Mouse (Mus musculus) testis, postnatal 14 days (tissue): ENCODE data around the gene Dnttip2.

Experiments used
- DNase-seq: peaks from one replicate; pipeline ENCODE4 v3.0.0; 2021; ENCODE audit warnings: low spot score

Gene Dnttip2

DNA sequence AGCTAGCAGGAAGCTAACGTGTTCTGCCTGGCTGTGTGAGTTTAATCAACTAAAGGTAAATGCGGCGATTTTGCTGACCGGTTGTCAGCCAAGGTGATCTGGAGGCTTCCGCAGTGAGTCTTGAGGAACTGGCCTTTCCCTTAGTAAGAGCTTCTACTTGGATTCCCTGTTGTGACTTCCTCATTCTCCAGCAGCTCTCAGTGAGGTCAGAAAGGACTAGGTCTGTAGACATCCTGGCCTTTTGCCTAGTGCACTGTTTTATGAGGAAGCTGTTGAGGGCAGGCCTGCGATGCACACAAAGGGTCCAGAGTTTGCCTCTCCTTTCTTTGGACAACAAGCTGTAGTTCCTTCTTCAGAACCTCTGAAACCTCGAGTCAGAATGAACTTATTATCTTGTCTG, 16.5 kb downstream of the Dnttip2 start:
- no peak for DNase-seq

DNA sequence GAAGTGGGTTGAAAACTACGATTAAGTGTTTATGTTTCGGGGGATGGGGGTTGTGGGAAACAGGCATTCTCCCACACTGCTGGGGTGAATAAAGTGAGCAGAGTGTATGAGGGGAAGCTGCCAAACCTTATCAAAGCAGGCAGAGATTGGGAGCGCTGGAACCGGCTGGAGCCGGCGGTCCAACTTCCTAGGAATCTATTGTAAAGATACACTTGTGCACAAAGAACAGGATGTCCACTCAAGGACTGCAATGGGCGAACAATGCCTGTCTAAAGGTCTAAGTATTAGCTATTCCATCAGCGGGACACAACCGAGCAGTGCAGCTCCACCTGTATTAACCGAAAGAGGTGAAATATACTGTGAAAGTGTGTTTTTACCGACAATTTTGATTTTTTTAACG, 17.6 kb downstream of the Dnttip2 start:
- peak; percentile 74 for DNase-seq

DNA sequence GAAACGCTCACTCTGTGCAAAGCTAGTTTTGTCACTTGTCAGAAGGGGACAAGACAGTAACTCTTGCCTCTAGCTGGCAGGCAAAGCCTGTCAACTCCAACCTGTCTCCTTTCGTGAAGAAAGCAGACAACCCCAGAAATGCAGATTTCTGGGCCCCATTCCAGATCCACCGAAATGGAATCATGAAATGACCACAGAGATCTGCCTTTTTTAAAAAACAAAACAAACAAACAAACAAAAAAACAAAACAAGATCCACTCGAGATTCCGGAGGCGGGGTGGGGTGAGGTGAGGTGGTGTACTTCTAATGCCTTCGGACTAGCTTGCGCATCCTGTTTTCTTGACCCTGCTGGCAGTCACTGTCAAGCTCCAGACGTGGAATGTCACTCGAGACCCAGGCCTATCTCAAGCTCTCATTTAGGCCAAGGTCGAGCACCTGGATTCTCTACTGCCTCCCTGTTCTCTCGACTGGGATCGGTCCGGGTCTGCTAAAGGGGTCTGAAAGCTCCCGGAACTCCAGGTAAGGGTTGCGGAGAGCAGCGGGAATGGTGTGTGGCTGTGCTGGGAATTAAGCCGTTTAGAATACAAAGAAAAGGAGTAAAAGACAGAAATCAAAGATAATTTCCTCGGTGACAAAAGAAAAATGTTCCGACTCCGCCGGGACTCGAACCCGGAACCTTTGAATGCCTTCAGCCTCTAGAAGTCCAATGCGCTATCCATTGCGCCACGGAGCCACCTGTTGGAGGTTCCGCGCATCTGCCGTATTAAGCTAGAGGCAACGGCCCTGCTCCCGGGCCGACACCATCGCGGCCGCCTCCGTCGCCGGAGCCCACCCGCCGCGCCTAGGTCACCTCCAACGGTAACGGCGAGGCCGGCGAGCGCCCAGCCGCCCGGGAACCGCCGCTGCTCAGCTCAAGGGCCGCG, 18.4 kb downstream of the Dnttip2 start:
- peak; percentile 87 for DNase-seq

DNA sequence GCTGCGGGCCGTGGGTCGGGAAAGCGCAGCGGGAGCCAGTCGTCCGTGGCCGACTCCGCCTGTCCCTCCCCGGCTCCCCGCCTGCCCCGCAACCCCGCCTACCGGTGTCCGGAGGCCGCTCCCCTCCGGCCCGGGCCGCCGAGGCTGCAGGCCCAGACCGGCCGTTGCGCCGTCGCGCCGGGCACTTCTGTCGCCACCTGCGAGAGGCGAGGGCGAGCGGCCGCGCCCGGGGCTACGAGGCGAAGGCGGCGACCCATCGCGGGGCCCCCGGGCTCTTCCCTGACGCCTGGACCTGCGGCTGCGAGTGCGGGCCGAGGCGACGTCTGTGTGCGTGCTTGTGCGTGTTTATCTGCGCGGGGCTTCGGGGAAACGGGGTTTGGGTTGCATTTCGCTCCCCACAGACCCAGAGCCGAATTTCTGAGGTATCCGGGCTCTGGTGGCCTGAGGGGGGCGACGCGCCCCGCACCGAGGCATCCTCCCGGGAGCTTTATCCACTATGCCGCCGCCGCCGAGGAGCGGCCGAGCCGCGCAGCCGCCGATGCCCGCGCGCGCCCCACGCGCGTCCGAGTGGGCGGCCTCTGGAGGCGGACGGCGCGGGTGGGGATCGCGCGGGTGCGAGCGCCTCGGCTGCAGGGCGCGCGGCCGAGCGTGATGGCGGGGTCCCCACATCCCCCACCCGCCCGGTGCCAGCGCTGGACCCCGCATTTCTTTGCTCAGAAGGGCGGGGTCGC, 19.2 kb downstream of the Dnttip2 start:
- DNase-seq = peak; percentile 85

DNA sequence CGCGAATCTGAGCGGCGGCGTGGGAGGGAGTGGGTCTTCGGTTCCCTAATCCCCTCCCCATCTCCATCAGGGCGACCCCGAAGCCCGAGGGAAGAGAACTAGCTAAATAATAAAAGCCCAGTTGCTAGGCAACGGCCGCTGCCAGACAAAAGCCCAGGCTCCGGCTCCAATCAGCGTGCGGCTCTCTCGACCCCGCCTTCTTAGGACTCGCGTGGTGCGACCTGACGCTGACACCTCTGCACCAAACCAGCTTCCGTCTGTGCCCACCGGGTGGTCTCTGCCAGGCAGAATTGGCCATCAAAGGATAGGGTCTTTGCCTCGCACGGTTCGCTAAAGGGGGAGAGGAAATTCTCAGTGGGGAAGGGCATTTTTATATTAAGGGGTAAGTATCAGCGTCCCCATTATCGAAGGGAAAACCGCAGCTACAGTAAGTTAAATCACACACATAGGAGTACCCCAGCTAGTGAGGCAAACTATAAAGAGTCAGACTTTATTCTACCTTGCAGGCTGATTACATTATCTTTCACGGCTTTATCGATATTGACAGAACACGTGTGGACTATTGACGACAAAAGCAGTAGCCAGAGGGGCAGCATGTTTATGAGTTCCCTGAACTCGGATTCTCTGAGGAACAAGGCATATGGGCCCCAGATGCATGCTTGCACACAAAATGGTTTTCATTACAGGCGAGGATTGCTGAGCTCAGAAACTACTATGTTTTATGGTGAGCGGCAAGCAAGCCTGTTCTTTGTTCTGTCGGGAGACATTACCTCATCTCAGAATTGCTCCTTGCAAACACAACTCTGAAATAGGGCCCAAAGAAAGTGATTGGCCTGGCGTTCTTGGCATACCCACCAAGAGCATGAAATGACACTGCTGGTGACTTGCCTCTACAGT, 20.0 kb downstream of the Dnttip2 start, which contains the start of gene Bcar3:
Gene Bcar3 (plus strand): TSS at position 183 of the 897 bp plus-strand sequence.
- DNase-seq = peak; percentile 95

DNA sequence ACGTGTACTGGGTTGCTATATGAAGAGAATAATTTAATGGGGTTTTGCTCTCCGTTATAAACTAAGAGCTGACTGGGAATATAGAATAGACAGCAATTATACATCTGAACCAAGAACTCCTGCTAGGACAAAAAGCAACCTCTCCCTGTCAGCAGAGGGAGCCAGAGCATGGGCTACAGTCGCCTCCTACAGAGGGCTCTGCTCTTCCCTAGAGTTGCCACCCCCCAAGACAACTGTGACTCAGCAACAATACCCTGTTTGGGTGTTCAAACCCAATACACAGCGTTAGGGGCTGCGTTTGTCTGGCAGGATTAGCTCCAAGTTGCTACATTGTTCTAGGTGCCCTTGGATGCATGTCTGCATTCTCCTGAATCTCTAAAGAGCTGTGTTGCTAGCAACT, 21.3 kb downstream of the Dnttip2 start:
- DNase-seq = peak; percentile 38

DNA sequence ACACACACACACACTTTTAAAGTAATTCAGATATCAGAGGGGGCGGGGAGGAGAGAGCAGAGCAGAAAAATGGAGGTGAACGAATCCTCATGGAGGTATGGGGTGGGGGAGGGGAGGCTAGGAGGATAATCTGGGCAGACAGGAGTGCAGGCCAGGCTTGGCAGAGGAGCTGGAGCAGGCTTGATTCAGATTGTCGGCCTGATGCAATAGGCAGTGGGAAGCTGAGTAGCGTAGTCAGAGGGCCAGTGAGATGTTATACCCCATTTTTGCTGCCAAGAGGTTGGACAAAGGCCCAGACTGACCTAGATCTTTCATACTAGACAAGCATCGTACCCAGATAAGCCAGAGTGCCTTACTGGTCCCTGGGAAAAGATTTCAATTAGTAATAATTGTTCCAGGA, 22.8 kb downstream of the Dnttip2 start:
- peak; percentile 37 for DNase-seq

DNA sequence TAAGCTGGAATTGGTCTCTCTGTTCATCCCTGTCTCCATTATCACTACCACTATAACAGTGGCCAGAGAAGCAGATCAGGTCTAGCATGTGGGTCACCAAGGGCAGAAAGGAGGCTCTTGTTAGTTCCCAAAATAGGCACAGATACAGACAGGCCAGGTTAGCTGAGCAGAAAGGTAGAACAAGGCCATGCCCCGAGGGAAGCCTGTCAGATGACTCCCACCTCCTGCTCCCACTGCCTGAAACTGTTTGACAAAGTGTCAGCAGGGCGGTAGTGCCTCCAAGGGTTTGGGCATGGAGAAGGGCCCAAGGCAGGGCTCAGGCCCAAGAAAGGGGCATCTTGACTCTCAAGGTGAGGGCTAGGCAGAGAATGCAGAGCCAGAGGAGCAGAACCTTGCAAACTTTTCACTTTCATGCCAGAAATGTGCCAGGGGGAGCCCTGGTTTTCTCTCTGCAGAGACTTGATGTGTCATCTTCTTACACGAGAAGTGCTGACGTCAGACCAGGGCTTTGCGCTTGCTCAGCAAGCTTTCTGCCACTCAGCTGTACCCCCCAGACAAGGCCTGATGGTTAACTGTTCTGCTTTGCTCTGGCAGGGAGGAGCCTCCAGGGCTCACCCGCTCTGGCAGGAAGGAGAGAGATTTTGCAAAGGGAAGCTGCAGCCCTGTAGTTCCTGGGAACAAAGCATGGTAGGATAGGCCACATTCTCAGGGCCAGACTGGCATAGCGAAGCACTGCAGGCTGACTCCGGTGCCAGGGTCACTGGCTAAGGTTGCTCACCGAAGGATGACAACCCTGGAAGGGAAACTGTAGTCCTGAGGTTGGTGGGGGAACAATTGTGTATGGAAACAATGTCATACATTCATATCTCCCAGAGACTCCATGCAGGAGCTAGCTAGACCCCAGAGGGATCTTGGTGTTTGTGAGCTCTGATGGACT, 27.1 kb downstream of the Dnttip2 start:
- peak; percentile 30 for DNase-seq

DNA sequence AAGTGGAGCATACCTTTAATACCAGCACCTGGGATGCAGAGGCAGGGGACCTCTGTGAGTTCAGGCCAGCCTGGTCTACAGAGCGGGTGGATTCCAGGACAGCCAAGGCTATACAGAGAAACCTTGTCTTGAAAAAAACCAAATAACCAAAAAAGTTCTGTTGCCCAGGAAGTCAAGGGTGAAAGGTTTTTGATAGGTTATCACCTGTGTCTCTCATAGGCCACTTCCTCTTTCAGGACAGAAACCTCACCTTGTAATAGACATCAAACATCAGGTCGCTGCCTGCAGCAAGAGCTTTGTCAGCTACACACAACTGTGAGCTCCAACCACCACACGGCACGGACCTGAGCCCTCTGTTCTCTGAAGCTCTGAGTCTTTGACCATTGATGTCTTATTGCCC, 30.4 kb downstream of the Dnttip2 start:
- no peak for DNase-seq

DNA sequence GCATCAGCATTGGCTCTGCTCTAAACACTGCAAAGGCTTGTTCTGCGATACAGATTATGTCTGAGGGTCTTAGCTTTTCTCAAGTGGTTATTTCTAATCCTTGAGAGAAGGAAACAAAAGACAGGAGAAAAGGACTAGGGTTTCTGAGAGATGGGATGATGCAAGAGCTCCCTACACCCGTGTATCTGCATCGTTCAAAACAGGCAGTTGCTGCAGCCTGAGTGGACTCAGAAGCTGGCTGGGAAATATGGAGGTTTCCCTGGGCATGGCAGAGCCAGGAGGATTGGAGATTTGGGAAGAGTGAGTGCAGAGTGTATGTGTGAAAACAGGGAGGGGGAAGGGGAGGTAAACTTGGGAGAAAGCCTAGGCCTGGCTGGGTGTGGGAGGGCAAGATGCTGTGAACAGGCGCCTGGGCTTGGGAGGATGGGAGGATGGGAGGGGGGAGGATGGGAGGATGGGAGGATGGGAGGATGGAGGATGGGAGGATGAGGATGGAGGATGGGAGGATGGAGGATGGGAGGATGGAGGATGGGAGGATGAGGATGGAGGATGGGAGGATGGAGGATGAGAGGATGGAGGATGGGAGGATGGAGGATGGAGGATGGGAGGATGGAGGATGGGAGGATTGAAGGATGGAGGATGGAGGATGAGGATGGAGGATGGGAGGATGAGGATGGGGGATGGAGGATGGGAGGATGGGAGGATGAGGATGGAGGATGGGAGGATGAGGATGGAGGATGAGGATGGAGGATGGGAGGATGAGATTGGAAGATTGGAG, 33.9 kb downstream of the Dnttip2 start:
- DNase-seq = no peak

DNA sequence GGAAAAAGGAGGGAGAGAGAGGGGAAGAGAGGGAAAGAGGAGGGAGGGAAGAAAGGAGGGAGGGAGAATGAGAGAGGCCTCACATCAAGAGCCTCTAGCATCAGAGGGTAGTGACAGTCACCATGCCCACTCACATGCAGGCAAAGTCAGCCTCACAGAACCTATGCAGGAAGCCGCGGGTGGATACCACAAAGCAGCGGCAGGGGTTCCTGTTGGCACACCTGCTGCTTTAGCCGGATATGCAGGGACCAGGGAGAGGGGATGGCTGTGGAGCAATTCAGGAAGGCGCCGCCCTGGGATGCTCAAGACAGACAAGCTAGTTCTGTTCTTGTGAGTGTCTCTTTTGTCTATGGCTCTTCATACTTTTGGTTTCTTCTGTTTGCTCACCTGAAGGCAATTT, 34.8 kb downstream of the Dnttip2 start:
- no peak for DNase-seq

DNA sequence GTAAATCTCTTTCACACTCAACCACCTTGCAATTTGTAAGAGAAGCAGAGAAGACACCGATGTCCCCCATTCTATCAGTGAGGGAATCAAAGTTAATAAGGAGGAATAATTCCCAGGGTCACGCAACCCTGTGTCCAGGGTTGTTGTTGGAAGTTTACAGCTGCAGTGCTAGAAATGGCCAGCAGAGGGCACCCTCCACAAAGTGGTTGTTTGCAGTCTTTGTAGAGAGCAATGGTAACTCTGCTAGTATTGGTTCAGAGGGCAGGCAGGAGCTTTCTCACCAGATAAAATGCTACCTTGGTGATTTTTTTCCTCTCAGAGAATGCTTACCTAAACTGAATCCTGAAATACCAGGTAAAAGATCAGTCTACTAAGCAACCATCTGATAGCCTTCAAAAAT, 37.9 kb downstream of the Dnttip2 start:
- DNase-seq = peak; percentile 68

DNA sequence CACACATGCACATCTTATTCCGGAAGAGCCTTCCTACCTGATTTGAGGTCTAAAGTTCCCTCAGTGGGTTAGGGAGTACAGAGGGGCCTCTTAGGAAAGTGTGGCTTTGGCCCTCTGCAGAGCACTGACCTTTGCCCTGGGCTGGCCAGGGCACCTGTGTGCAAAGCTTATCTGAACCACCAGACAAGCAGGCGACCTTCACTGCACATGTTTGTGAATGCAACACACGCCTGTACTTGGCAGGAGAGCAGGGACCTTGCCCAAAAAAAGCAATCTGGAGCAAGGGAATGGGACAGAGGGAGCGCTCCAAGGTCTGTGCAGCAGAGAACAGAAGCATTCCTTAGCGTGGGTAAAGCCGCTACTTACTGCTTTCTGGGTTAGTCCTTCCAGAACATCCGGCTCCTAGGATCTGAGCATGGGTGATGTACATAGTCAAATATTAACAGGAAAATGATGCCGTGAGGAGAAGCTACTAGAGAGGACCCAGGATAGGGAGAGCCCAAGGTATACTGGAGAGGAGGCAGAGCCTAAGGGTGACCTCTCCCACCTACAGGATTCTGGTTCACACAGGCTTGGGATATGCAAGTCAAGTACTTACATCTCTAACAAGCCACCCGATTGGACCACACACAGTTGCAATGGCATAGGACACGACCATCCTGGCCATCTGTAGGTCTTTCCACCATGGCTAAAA, 38.9 kb downstream of the Dnttip2 start:
- DNase-seq = no peak

DNA sequence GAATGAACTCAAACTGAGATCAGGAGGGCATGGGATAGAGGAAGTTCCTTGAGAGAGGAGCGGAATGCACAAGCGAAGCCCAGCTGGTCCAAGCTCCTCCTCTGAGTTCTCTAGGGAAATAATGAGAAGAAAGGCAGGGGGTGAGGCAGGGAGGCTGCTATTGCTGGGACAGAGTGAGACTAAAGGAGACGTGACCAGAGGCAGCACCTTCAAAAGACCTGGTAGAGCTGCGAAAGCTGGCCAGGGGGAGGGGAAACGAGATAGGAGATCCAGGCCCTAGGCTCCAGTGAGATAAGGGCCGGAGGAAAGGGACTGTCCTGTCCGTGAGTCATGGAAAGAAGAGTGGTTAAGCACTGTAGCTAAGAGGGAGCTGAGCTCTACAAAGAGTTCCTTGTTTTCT, 39.7 kb downstream of the Dnttip2 start:
- DNase-seq = no peak

DNA sequence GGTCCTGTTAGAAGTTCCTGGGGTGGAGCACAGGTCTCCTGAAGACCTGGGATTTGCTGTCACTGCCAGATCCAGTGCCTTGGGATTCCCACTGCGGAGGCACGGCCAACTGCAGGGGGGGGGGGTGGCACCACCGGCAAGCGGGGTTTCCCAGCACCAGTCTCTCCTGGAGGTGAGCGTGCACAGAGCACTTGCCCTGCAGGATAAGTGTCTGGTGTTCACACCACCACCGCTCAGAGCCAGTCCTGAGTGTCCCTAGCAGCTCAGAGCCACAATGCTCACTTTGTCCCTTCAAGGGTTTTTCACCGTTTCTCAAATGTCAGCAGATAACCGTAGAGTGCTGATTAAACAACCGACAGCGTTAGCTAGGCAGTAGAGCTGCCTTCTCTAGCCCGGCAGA, 42.4 kb downstream of the Dnttip2 start:
- no peak for DNase-seq

DNA sequence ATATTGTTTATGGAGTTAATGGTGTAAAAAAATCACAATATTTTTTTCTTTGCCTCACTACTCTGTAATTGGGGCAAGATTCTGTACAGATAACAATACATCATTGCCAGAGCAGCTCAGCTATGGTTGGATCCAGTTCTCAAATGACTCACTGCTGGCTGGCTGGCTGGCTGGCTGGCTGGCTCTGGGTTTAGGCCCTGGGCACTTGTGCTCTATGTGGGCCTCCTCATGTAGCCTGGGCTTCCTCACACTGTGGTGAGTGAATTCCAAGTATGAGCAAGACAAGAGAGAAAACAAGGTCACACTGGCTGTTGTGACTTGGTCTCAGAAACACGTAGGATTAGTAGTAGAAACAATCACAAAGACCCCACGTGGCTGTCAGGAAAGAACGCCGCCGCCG, 43.2 kb downstream of the Dnttip2 start:
- no peak for DNase-seq

DNA sequence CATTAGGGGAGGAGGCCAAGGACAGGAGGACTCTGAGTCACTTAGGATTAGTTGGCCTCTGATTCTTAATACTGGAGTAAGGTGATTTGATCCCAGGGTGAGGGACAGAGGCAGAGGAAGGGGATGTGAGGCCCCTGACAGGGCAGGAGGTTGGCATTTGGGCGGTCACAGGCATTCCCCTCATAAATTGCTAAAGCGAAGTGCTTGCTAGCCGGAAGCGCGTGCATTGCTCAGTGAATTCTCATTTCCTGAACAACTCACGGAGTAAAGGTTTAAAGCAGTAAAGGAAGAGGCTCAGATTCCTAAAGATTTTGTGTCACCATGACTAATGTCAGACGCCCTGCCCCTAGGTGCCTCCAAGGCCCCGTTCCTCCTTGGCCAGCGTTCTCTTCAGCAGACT, 48.0 kb downstream of the Dnttip2 start:
- DNase-seq = no peak

DNA sequence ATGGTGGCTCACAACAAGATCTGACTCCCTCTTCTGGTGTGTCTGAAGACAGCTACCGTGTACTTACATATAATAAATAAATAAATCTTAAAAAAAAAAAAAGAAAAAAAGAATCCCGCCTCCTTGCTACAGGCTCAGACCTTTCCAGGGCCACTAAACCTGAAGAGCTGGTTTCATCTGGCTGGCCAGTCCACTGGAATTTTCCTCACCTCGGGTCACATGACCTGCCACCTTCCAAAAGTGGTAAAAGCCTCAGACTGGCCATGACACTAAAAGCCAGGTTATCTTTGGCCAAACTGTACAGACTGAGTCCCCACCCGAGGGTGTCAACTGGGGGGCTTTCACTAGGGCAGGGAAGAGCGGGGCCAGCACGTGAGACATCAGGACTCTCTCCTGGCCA, 49.7 kb downstream of the Dnttip2 start:
- DNase-seq = no peak

DNA sequence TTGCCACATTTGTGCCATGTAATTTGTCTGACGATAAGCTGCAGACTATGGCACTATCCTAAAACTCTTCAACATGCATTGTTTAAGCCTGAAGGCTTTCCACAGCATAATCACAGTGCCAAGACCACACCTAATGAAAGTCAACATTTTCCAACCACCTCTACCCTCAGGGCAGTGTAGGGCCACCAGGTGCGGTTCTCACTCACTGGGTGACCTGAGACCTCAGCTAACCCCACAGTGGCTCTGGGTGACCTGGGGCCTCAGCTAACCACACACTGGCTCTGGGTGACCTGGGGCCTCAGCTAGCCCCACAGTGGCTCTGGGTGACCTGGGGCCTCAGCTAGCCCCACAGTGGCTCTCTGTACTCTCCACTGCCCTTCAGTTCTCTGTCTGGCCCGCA, 50.3 kb downstream of the Dnttip2 start:
- no peak for DNase-seq

DNA sequence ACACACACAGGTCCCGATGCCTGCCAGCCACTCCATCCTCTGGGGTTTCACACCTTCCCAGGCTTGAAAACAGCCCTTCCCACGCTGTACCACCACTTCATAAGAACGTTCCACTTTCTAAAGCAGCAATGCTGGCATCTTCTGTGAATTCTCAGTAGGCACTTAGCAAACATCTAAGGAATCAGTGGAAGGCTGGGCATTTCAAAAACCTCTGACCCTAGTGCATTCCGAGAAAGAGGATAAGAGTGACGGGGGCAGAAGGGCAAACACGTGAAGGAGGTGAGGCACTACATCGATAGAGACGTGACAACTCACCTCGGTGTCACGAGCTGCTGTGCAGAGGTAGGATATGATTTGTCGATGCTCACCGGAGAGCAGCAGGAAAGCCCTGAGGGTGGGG, 56.3 kb downstream of the Dnttip2 start:
- no peak for DNase-seq
